In the genomic region with DNA sequence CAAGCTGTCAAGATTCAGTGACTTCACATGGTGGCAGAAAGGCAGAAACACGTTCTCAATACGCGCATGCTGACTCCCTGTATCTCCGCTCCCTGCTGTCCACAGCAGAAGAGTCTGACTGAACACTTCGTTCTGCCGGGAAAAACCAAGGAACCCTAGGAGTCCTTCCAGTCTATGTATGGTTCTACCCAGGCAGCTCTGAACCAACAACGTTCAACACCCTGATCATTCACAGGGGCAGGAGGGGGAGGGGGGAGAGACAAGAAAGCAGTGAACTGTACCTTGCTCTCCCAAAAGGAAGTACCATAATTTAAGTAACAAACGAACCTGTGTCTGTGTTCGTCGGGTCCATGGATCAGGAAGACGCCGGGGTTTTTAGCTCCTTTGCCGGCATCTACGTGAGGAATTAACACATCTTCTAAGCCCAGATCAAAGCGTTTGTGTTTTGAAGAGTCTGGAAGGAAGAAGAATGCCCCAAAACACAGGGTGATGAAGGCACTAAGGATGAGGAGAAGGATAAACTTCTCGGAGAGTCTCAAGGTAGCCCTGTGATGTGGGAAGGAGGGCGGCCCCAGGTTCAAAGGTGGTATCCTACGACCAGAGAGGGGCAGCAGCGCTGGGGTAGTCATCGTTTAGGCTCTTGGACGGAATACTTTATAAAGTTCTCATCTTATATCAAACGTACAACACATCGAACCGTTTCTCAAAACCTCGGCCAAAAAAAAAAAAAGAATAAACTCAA, we compare ENCODE assay signal across 8 mouse cellular contexts. TPM values are rescaled to one million over a fixed set of nuclear protein-coding genes. Genes with fewer than 3 reads are reported as not detected.
DNase-seq lines count a peak whose midpoint lies in the region; ATAC-seq lines count a peak whose summit lies in the region.

No protein-coding gene starts in this region.

- peak overlapping the region; percentile 77 for H3K4me2 ChIP-seq in heart, embryonic 15.5 days
- H3K4me2 ChIP-seq in limb, embryonic 11.5 days (ENCODE audit: low read depth, severe bottlenecking): peak overlapping the region; percentile 90
- peak overlapping the region; percentile 82 for H3K4me2 ChIP-seq in midbrain, embryonic 16.5 days (ENCODE audit: low read length)

- no peaks in the 10 kb centered on the region for H3K36me3 ChIP-seq in heart, embryonic 15.5 days
- H3K36me3 ChIP-seq in limb, embryonic 11.5 days (ENCODE audit: control insufficient read depth, insufficient read depth, low read length): no peaks in the 10 kb centered on the region
- no peaks in the 10 kb centered on the region for H3K36me3 ChIP-seq in midbrain, embryonic 16.5 days (ENCODE audit: control insufficient read depth, insufficient read depth, low read length)

- no peaks in the 10 kb centered on the region for H3K27me3 ChIP-seq in heart, embryonic 15.5 days
- H3K27me3 ChIP-seq in limb, embryonic 11.5 days (ENCODE audit: control insufficient read depth, insufficient read depth, low read length): no peaks in the 10 kb centered on the region
- H3K27me3 ChIP-seq in midbrain, embryonic 16.5 days (ENCODE audit: control insufficient read depth, insufficient read depth, low read depth, low read length): no peaks in the 10 kb centered on the region

- WGBS in heart, embryonic 15.5 days: under 1% methylated on average over 25 of the region's 25 CpGs
- 0% methylated on average over 25 of the region's 25 CpGs for WGBS in limb, embryonic 11.5 days
- under 1% methylated on average over 25 of the region's 25 CpGs for WGBS in midbrain, embryonic 16.5 days

- no peaks in the 10 kb centered on the region for H3K9me3 ChIP-seq in heart, embryonic 15.5 days (replicated peaks)
- H3K9me3 ChIP-seq in limb, embryonic 11.5 days (ENCODE audit: control insufficient read depth, low read length): no peaks in the 10 kb centered on the region
- H3K9me3 ChIP-seq in midbrain, embryonic 16.5 days (replicated peaks; ENCODE audit: control insufficient read depth, low read length, poor library complexity, severe bottlenecking): no peaks in the 10 kb centered on the region

- H3K4me3 ChIP-seq in heart, embryonic 15.5 days: peak overlapping the region; percentile 98
- peak overlapping the region; percentile 88 for H3K4me3 ChIP-seq in limb, embryonic 11.5 days (ENCODE audit: low read depth, low read length)
- H3K4me3 ChIP-seq in midbrain, embryonic 16.5 days (ENCODE audit: low read depth, low read length): peak overlapping the region; percentile 88

- H3K4me1 ChIP-seq in heart, embryonic 15.5 days (replicated peaks): peaks cover 23% of the 10 kb centered on the region
- peaks cover 14% of the 10 kb centered on the region for H3K4me1 ChIP-seq in limb, embryonic 11.5 days (ENCODE audit: control insufficient read depth, insufficient read depth, low read length)
- peaks cover 27% of the 10 kb centered on the region for H3K4me1 ChIP-seq in midbrain, embryonic 16.5 days (ENCODE audit: control insufficient read depth, insufficient read depth, low read length)

- peak overlapping the region; percentile 98 for H3K27ac ChIP-seq in heart, embryonic 15.5 days
- H3K27ac ChIP-seq in limb, embryonic 11.5 days (replicated peaks; ENCODE audit: low read depth, low read length): no peak overlapping the region
- peak overlapping the region; percentile 98; the same call in 1 of the 2 replicates for H3K27ac ChIP-seq in midbrain, embryonic 16.5 days (ENCODE audit: low read length)

- DNase-seq in kidney, adult 18-20 months: peak; percentile 37
- no peak for DNase-seq in kidney, adult 11 months
- peak; percentile 67 for DNase-seq in MEL-GATA-1-ER (ENCODE audit: extremely low read depth, low read depth)
- peak; percentile 61 for DNase-seq in embryo, embryonic 10.5 days (ENCODE audit: low spot score)
- no peak for DNase-seq in limb, embryonic 11.5 days (ENCODE audit: low spot score)
- DNase-seq in thymus, postnatal 4 days: peak; percentile 42

- no peak for ATAC-seq in heart, embryonic 15.5 days (replicated peaks; ENCODE audit: insufficient number of reproducible peaks, insufficient read depth, low FRiP score, low read depth)
- no peak for ATAC-seq in limb, embryonic 11.5 days (ENCODE audit: insufficient number of reproducible peaks, low FRiP score, low TSS enrichment, low read depth)
- ATAC-seq in midbrain, embryonic 16.5 days: no peak

- peak overlapping the region; percentile 93 for H3K9ac ChIP-seq in heart, embryonic 15.5 days
- H3K9ac ChIP-seq in limb, embryonic 11.5 days (ENCODE audit: low read length): peak overlapping the region; percentile 93
- H3K9ac ChIP-seq in midbrain, embryonic 16.5 days (ENCODE audit: low read depth, low read length): peak overlapping the region; percentile 90

RNA-seq across cellular contexts. Expression of gene Man1a2, which starts 0.9 kb away (rescaled TPM):
- 51.2 and 53.1 TPM in 2 replicates for polyA plus RNA-seq in heart, embryonic 15.5 days (2015; fragmentation: Nextera tagmentation; extraction: Ambion mirVana)
- polyA plus RNA-seq in limb, embryonic 11.5 days (2014; fragmentation: Nextera tagmentation; extraction: Ambion mirVana): 84.3 and 87.4 TPM in 2 replicates
- polyA plus RNA-seq in midbrain, embryonic 16.5 days (2015; fragmentation: Nextera tagmentation; extraction: Ambion mirVana): 30.7 and 32.7 TPM in 2 replicates

Comparison
In these comparisons a context has a peak if more than half of its experiments do, and no peak if none do; other contexts are left out.
1. DNase-seq: peak in kidney, adult 18-20 months (single experiment), MEL-GATA-1-ER (single experiment), embryo, embryonic 10.5 days (single experiment) and thymus, postnatal 4 days (single experiment); none in kidney, adult 11 months (single experiment) and limb, embryonic 11.5 days (single experiment).
2. Peak in every context shown above with its lines, with median percentiles within 50 percentile points of each other: H3K4me2 ChIP-seq, H3K4me3 ChIP-seq and H3K9ac ChIP-seq.